Mouse (Mus musculus) small intestine, adult 2 months (tissue): ENCODE results near the gene Prlr. TPM values are rescaled to one million over a fixed set of nuclear protein-coding genes. Genes with fewer than 3 reads are reported as not detected.

Source experiments
- H3K27ac ChIP-seq: fragments of 200-500 bp; 2 replicates; pipeline ENCODE4 v1.5.1; 2012; ENCODE audit warnings: low read depth, low read length, control low read depth, inconsistent platforms; ENCODE audit not compliant: insufficient read depth
- H3K27me3 ChIP-seq: fragments of 200-500 bp; 2 replicates; pipeline ENCODE4 v1.6.1; 2012; ENCODE audit warnings: mild to moderate bottlenecking, moderate library complexity, low read length, inconsistent platforms; ENCODE audit not compliant: control insufficient read depth, insufficient read depth
- H3K36me3 ChIP-seq: fragments of 200-500 bp; 2 replicates; pipeline ENCODE4 v1.6.1; 2012; ENCODE audit warnings: mild to moderate bottlenecking, low read length, control low read depth, inconsistent platforms; ENCODE audit not compliant: control insufficient read depth, insufficient read depth
- H3K4me1 ChIP-seq: fragments of 200-500 bp; 2 replicates; pipeline ENCODE4 v1.6.1; 2012; ENCODE audit warnings: low read length, inconsistent platforms, mixed read lengths; ENCODE audit not compliant: control insufficient read depth, insufficient read depth, insufficient read length
- H3K4me3 ChIP-seq: fragments of 200-500 bp; 2 replicates; pipeline ENCODE4 v1.5.1; 2012; ENCODE audit warnings: low read depth, mild to moderate bottlenecking, control low read depth, inconsistent platforms, low read length, moderate library complexity
- CTCF ChIP-seq: fragments of 200-500 bp; IDR thresholded peaks from 2 replicates; pipeline ENCODE4 v1.5.1; 2012; ENCODE audit warnings: low read depth, mild to moderate bottlenecking, control low read depth, inconsistent platforms, low read length, moderate library complexity, mixed read lengths; ENCODE audit not compliant: insufficient replicate concordance, insufficient read length; ENCODE audit errors: extremely low read depth
- POLR2A ChIP-seq: fragments of 200-500 bp; IDR thresholded peaks from 2 replicates; pipeline ENCODE4 v1.6.1; 2012; ENCODE audit warnings: low read depth, mild to moderate bottlenecking, control low read depth, inconsistent platforms, low read length, moderate library complexity
- WGBS: fragments of 180-500 bp; shearing (Covaris S2); methylation state at CpG from one replicate; pipeline ENCODE4 v1.1.7; 2018; 5-methylcytosine and 5-hydroxymethylcytosine counted together
- polyA plus RNA-seq: library from polyadenylated mRNA; depleted of rRNA; stranded (reverse); fragments of >200 nt; gene quantifications from 2 replicates; pipeline ENCODE4 v1.2.3, GENCODE M21; 2012

The Prlr gene
- polyA plus RNA-seq, 1 experiment: 44.0 TPM

DNA sequence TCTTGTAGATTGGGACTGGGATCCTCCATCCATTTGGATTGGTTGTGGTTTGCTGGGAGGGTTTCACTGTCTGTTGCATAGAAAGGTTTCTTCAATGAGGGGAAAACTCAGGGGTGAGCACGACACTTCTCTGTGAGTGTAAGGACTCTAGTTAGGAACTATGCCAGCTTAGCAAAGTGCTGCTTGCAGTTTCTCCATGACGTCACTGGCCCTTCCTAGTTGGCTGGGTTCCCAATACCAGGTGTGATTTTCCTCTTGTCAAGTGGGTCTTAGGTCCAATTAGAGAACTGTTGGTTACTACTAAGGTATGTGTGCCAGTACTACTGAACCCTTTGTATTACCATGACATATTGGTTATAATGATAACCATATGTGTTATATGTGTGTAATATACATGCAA, 51.6 kb downstream of the Prlr start:
- peaks cover 14% of the 10 kb centered on the region for H3K4me1 ChIP-seq
- H3K4me3 ChIP-seq: no peak overlapping the region
- no peaks in the 10 kb centered on the region for H3K27me3 ChIP-seq
- TF ChIP-seq POLR2A: no peak
- no peak for TF ChIP-seq CTCF
- no peaks in the 10 kb centered on the region for H3K36me3 ChIP-seq
- WGBS: 29% methylated on average over 2 of the region's 2 CpGs
- no peak overlapping the region for H3K27ac ChIP-seq

DNA sequence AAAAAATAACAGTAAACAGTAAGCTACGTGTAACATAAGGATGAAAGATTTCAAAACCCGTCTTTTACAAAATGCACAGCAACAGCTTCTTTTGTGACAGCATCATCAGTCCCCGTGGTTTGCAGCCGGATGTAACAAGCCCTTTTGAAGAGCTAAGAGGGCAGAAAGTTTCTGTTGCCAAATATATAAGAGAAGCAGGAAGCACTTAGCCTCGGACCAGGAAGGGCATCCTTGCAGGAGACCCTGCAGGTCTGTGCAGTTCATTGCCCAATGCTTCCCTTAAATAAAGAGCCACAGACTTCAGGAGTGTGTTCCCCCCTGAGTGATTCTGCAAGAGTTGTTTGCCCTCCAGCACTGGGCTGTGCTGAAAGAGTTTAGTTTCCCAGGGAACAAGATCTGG, 58.9 kb downstream of the Prlr start:
- no peak overlapping the region for H3K4me3 ChIP-seq
- no peaks in the 10 kb centered on the region for H3K4me1 ChIP-seq
- WGBS: 71% methylated on average over 5 of the region's 5 CpGs

GRCm38 (mm10) chr15:10236812-10237211, 59.8 kb downstream of the Prlr start:
- 66% methylated on average over 3 of the region's 3 CpGs for WGBS
- Histone ChIP-seq H3K4me1 (no peaks in the 10 kb centered on the region), H3K27ac (no peak overlapping the region), H3K27me3 (no peaks in the 10 kb centered on the region), H3K36me3 (no peaks in the 10 kb centered on the region), H3K4me3 (no peak overlapping the region)
- TF ChIP-seq POLR2A (no peak), CTCF (no peak)

More for the DNA sequence above, 58.9 kb downstream of the Prlr start:
- no peaks in the 10 kb centered on the region for H3K36me3 ChIP-seq
- H3K27me3 ChIP-seq: no peaks in the 10 kb centered on the region
- H3K27ac ChIP-seq: no peak overlapping the region
- TF ChIP-seq CTCF: no peak

DNA sequence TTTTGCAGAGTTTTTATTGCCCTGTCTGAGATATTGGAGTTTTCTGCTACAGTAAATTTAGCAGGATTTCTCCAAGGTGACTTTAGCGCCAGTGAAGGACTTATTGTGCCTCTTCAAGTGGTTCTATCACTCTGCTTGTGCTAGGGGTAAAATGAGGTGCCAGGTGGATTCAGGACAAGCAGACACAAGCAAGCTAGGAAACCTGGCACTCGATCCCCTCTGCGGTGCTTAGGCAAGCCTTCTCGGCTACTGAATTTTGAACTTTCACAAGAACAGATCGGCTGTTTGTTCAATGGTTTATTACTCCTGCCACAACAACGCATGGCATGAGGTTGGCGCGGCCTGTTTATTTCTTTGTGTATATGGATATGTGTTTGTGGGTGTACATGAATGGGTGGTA, 61.4 kb downstream of the Prlr start:
- WGBS: 54% methylated on average over 8 of the region's 8 CpGs
- TF ChIP-seq POLR2A: no peak
- TF ChIP-seq CTCF: no peak
- no peaks in the 10 kb centered on the region for H3K27me3 ChIP-seq

DNA sequence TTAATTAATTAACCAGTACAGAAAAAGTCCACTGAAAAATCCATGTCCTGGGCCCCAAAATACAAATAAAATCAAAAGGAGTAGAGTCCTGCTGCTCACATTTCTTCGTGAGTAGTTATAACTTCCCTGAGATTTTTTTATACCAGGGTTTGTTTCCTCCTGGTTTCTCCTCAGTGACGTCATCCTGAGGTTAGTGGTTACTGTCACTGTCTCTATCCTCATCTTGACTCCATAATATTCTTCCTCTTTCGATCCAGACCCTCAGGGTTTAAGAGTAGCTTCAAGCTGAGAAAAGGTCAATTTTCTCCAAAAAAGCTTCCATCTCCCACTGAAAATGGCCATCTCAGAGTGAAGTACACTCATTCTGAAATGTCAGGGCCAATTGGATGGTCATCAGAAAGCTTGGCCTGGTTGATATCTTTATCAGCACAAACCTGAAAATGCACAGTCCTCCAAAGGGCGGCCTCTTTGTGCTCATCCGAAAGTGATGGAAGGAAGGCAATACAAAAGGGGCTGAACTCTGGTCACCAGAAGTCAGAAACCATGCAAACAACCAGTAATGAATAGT, 63.3 kb downstream of the Prlr start:
- no peak overlapping the region for H3K27ac ChIP-seq
- WGBS: 83% methylated on average over 5 of the region's 5 CpGs
- H3K4me1 ChIP-seq: no peaks in the 10 kb centered on the region
- no peak for TF ChIP-seq POLR2A
- TF ChIP-seq CTCF: no peak
- no peaks in the 10 kb centered on the region for H3K27me3 ChIP-seq
- H3K4me3 ChIP-seq: no peak overlapping the region
- H3K36me3 ChIP-seq: no peaks in the 10 kb centered on the region

More for the DNA sequence above, 61.4 kb downstream of the Prlr start:
- H3K36me3 ChIP-seq: no peaks in the 10 kb centered on the region
- no peak overlapping the region for H3K27ac ChIP-seq
- no peaks in the 10 kb centered on the region for H3K4me1 ChIP-seq
- no peak overlapping the region for H3K4me3 ChIP-seq

DNA sequence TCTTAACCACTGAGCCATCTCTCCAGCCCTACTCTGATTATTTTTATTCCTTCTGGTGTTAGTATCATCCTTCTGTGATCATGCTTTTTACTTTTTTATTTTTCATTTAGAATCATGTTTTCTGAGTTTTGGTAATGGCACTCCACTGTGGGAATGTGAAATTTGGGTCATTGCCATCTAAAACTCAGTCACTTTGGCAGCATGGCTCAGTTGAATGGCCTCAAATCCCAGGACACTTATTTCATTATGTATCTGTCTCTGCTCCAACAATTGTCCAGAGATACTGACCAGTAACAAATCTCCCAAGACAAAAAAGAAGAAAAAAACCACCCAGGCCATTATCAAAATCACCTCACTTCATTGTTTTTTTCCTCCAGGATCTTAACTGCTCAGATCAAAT, 65.2 kb downstream of the Prlr start:
- TF ChIP-seq CTCF (no peak), POLR2A (no peak)
- Histone ChIP-seq H3K4me1 (no peaks in the 10 kb centered on the region), H3K27ac (no peak overlapping the region), H3K4me3 (no peak overlapping the region), H3K27me3 (no peaks in the 10 kb centered on the region), H3K36me3 (no peaks in the 10 kb centered on the region)

GRCm38 (mm10) chr15:10249285-10249684, 72.2 kb downstream of the Prlr start:
- Histone ChIP-seq H3K4me1 (no peaks in the 10 kb centered on the region), H3K36me3 (no peaks in the 10 kb centered on the region; the same call in 1 of the 2 replicates), H3K4me3 (no peak overlapping the region), H3K27me3 (no peaks in the 10 kb centered on the region), H3K27ac (no peak overlapping the region)
- no peak for TF ChIP-seq POLR2A
- TF ChIP-seq CTCF: no peak
- WGBS: 85% methylated on average over 4 of the region's 4 CpGs

DNA sequence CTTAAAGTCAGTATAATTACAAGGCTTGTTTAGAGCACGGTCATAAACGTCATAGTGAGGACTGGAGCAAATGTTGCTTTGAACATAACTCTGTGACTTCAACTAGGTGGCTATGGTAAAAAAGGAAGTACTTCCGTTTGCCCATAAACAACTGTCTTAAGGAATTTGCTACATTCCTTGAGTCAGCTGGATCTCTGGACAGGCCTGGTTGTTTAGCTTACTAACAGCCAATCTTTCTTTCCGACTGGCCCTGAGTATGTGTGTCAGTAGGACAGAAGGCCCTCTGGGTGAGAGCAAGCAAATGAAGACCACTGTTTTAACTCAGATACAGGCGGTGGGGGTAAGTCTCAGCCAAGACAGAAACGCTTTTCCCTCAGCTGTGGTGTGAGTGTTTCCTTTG, 73.7 kb downstream of the Prlr start:
- WGBS: 65% methylated on average over 6 of the region's 6 CpGs
- Histone ChIP-seq H3K27me3 (no peaks in the 10 kb centered on the region), H3K27ac (no peak overlapping the region), H3K36me3 (no peaks in the 10 kb centered on the region; the same call in 1 of the 2 replicates), H3K4me3 (no peak overlapping the region), H3K4me1 (no peaks in the 10 kb centered on the region)
- TF ChIP-seq CTCF (no peak), POLR2A (no peak)
